Mouse (Mus musculus) CH12.LX (cell line): ENCODE measurements around the gene Pmm2. TPM values are rescaled to one million over a fixed set of nuclear protein-coding genes. Genes with fewer than 3 reads are reported as not detected.

Source experiments
- DNase-seq: peaks from one replicate; pipeline ENCODE4 v3.0.0-alpha.2; 2013; ENCODE audit errors: extremely low read depth
- H3K27ac ChIP-seq: 2 replicates; pipeline ENCODE4 v1.5.1; 2012; ENCODE audit warnings: low read depth, mild to moderate bottlenecking, control low read depth, moderate library complexity; ENCODE audit not compliant: insufficient read depth
- H3K27me3 ChIP-seq: replicated peaks from 2 replicates; pipeline ENCODE3; 2012; ENCODE audit warnings: inconsistent platforms
- H3K36me3 ChIP-seq, 2 experiments: replicated peaks in 1 of 2; 2 replicates each; pipeline versions ENCODE3 to v1.6.1; 2012; ENCODE audit warnings: inconsistent platforms in 1 of 2, low read length in 1 of 2, mild to moderate bottlenecking in 1 of 2, mixed read lengths in 1 of 2, moderate library complexity in 1 of 2; ENCODE audit not compliant: control insufficient read depth in 1 of 2, insufficient read depth in 1 of 2
- H3K4me1 ChIP-seq, 2 experiments: 2 replicates each; pipeline ENCODE4 v1.6.1; 2012; ENCODE audit warnings: inconsistent platforms in 1 of 2, moderate library complexity in 1 of 2; ENCODE audit not compliant: insufficient read depth in 2 of 2, control insufficient read depth in 1 of 2
- H3K4me2 ChIP-seq: 2 replicates; pipeline ENCODE4 v1.6.1; 2012; ENCODE audit warnings: low read depth, mild to moderate bottlenecking, control low read depth; ENCODE audit not compliant: poor library complexity, insufficient read depth, severe bottlenecking
- H3K4me3 ChIP-seq, 3 experiments: fragments of 150-350 bp in 1 of 3; sonication (generic) in 1 of 3; replicated peaks in 1 of 3; 2 replicates each; pipeline versions ENCODE3 to v1.5.1; 2011 to 2012; ENCODE audit warnings: low read depth in 2 of 3, low read length in 2 of 3, mild to moderate bottlenecking in 2 of 3, moderate library complexity in 2 of 3, control low read depth in 1 of 3, improper control_type of control experiment in 1 of 3, inconsistent platforms in 1 of 3, mixed read lengths in 1 of 3; ENCODE audit not compliant: poor library complexity in 1 of 3
- H3K79me2 ChIP-seq: replicated peaks from 2 replicates; pipeline ENCODE4 v1.6.1; 2012; ENCODE audit warnings: mild to moderate bottlenecking, moderate library complexity; ENCODE audit not compliant: control insufficient read depth, poor library complexity, insufficient read depth, severe bottlenecking; ENCODE audit errors: extremely low read depth
- H3K9ac ChIP-seq: 2 replicates; pipeline ENCODE4 v1.6.1; 2012; ENCODE audit warnings: low read depth, mild to moderate bottlenecking, control low read depth, moderate library complexity; ENCODE audit not compliant: insufficient read depth
- H3K9me3 ChIP-seq: replicated peaks from 2 replicates; pipeline ENCODE3; 2012; ENCODE audit warnings: low read length, inconsistent platforms, mixed read lengths
- BHLHE40 ChIP-seq: IDR thresholded peaks from 2 replicates; pipeline ENCODE4 v1.6.1; 2011; ENCODE audit warnings: mild to moderate bottlenecking, low read depth, low read length, improper control_type of control experiment
- CHD2 ChIP-seq: IDR thresholded peaks from 2 replicates; pipeline ENCODE4 v1.6.1; 2011; ENCODE audit warnings: low read length, improper control_type of control experiment
- CTCF ChIP-seq, 2 experiments: IDR thresholded peaks in 1 of 2; conservative IDR thresholded peaks in 1 of 2; 2 replicates each; pipeline ENCODE4 v1.5.1; 2011 to 2012; ENCODE audit warnings: low read depth in 2 of 2, low read length in 2 of 2, improper control_type of control experiment in 1 of 2, inconsistent platforms in 1 of 2, mild to moderate bottlenecking in 1 of 2, moderate library complexity in 1 of 2
- JUND ChIP-seq: conservative IDR thresholded peaks from 2 replicates; pipeline ENCODE4 v1.6.1; 2011; ENCODE audit warnings: low read depth, low read length, improper control_type of control experiment
- KAT2A ChIP-seq: IDR thresholded peaks from 2 replicates; pipeline ENCODE4 v1.6.1; 2012; ENCODE audit warnings: low read length, improper control_type of control experiment, inconsistent platforms; ENCODE audit not compliant: insufficient replicate concordance
- MAX ChIP-seq: IDR thresholded peaks from 2 replicates; pipeline ENCODE4 v1.6.1; 2011; ENCODE audit warnings: low read length, improper control_type of control experiment
- MAZ ChIP-seq: IDR thresholded peaks from 2 replicates; pipeline ENCODE4 v1.6.1; 2012; ENCODE audit warnings: low read depth, mild to moderate bottlenecking, inconsistent platforms, low read length, improper control_type of control experiment, moderate library complexity
- MEF2A ChIP-seq: IDR thresholded peaks from 2 replicates; pipeline ENCODE4 v1.6.1; 2014; ENCODE audit warnings: low read depth, mild to moderate bottlenecking, inconsistent platforms, low read length, improper control_type of control experiment, borderline replicate concordance
- MXI1 ChIP-seq: IDR thresholded peaks from 2 replicates; pipeline ENCODE4 v1.6.1; 2011; ENCODE audit warnings: mild to moderate bottlenecking, low read depth, low read length, improper control_type of control experiment
- NELFE ChIP-seq: IDR thresholded peaks from 2 replicates; pipeline ENCODE4 v1.6.1; 2011; ENCODE audit warnings: low read depth, low read length, improper control_type of control experiment
- NRF1 ChIP-seq: IDR thresholded peaks from 2 replicates; pipeline ENCODE4 v1.6.1; 2014; ENCODE audit warnings: low read depth, mild to moderate bottlenecking, inconsistent platforms, low read length, improper control_type of control experiment, moderate library complexity
- PAX5 ChIP-seq: IDR thresholded peaks from 2 replicates; pipeline ENCODE4 v1.6.1; 2012; ENCODE audit warnings: low read length, inconsistent platforms, mixed read lengths
- POLR2A ChIP-seq: IDR thresholded peaks from 2 replicates; pipeline ENCODE4 v1.6.1; 2011; ENCODE audit warnings: low read depth, mild to moderate bottlenecking, improper control_type of control experiment, low read length
- RAD21 ChIP-seq: IDR thresholded peaks from 2 replicates; pipeline ENCODE4 v1.6.1; 2011; ENCODE audit warnings: low read depth, mild to moderate bottlenecking, low read length, improper control_type of control experiment, moderate library complexity
- RCOR1 ChIP-seq: conservative IDR thresholded peaks from 2 replicates; pipeline ENCODE4 v1.6.1; 2012; ENCODE audit warnings: low read depth, mild to moderate bottlenecking, inconsistent platforms, low read length, improper control_type of control experiment
- SIN3A ChIP-seq: IDR thresholded peaks from 2 replicates; pipeline ENCODE4 v1.6.1; 2012; ENCODE audit warnings: low read length, improper control_type of control experiment, inconsistent platforms
- SMC3 ChIP-seq: IDR thresholded peaks from 2 replicates; pipeline ENCODE4 v1.6.1; 2011; ENCODE audit warnings: low read depth, low read length, improper control_type of control experiment
- TCF12 ChIP-seq: IDR thresholded peaks from 2 replicates; pipeline ENCODE4 v1.6.1; 2014; ENCODE audit warnings: low read depth, mild to moderate bottlenecking, inconsistent platforms, low read length, improper control_type of control experiment
- ZC3H11A ChIP-seq: IDR thresholded peaks from 2 replicates; pipeline ENCODE4 v1.6.1; 2012; ENCODE audit warnings: low read depth, mild to moderate bottlenecking, inconsistent platforms, low read length, improper control_type of control experiment
- ZMIZ1 ChIP-seq: IDR thresholded peaks from 2 replicates; pipeline ENCODE4 v1.6.1; 2012; ENCODE audit warnings: low read depth, mild to moderate bottlenecking, inconsistent platforms, low read length, improper control_type of control experiment
- dilution Hi-C: fragments of 300-500 bp; cut with MboI; formaldehyde crosslinking; loops from 2 replicates; pipeline ENCODE4 v1.14.3; 2020; ENCODE audit warnings: low sequenced_read_pairs; ENCODE audit not compliant: extremely low pct_unique_long_range_greater_than_20kb, extremely low pct_ligation_motif_present
- in situ Hi-C: fragments of 300-500 bp; cut with MboI; formaldehyde crosslinking; loops from 3 replicates; pipeline ENCODE4 v1.14.3; 2019; ENCODE audit warnings: low sequenced_read_pairs, low pct_ligation_motif_present, low pct_unique_long_range_greater_than_20kb, mixed read lengths
- polyA plus RNA-seq: library from polyadenylated mRNA; unstranded; fragments of >175 nt; gene quantifications from 2 replicates; pipeline ENCODE4 v1.2.1, GENCODE M21; 2012; ENCODE audit warnings: low read depth; ENCODE audit not compliant: insufficient read length
- total RNA-seq, 2 experiments: library from RNA; depleted of rRNA; stranded (reverse); fragments of 300-350 nt in 1 of 2; fragments of >200 nt in 1 of 2; gene quantifications; 2 replicates each; pipeline ENCODE4 v1.2.3; 2012 to 2014

Pmm2 gene
- total and polyA plus RNA-seq, 3 experiments = 33.1 to 69.4 (median 42.1) TPM

DNA sequence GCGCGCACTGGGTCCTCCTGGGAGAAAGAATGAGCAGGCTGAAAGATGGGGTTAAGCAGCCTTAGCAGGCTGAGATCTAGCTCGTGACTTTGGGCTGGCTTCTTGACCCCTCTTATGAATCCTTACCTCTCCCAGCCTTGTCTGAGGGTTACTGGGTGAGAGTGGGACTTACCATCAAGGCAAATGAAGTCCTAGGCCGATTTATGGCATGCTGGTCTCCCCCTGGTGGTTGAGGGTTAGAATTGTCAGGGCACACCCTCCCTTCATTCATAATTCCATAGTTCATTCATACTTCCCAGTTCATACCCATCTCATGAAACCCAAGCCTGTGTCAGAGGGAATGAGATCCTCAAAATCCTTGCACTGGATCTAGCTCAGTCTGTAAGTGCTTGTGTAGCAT is 39.3 kb downstream of the Pmm2 start:
- Histone ChIP-seq H3K27me3 (peaks cover 15% of the 10 kb centered on the region), H3K79me2 (no peaks in the 10 kb centered on the region), H3K36me3 (peaks cover 0 to 1% of the 10 kb centered on the region in 2 experiments), H3K9ac (no peak overlapping the region), H3K9me3 (no peaks in the 10 kb centered on the region), H3K4me1 (peaks cover 5 to 23% of the 10 kb centered on the region in 2 experiments; a peak in 3 of 4 replicates), H3K4me3 (no peak overlapping the region), H3K27ac (no peak overlapping the region), H3K4me2 (no peak overlapping the region)
- peak; percentile 94 for TF ChIP-seq SMC3
- peak; percentile 35; the same call in 1 of the 2 replicates for TF ChIP-seq ZC3H11A
- peak; percentile 93 to 99 for TF ChIP-seq CTCF (conservative IDR thresholded peaks at IDR 0.05 in 1 of 2, IDR thresholded peaks at IDR 0.05 in 1 of 2; ENCODE audit: low read depth in 2 of 2, low read length in 2 of 2)
- no peak for TF ChIP-seq KAT2A
- peak; percentile 67 for TF ChIP-seq RAD21
- no peak for TF ChIP-seq PAX5
- DNase-seq = peak; percentile 66
- in situ Hi-C loops = loop anchor here (5.0 kb wide), 2 partner anchors 34 to 184 kb away; no protein-coding TSS in a partner anchor
- dilution Hi-C loops = no loop called here

DNA sequence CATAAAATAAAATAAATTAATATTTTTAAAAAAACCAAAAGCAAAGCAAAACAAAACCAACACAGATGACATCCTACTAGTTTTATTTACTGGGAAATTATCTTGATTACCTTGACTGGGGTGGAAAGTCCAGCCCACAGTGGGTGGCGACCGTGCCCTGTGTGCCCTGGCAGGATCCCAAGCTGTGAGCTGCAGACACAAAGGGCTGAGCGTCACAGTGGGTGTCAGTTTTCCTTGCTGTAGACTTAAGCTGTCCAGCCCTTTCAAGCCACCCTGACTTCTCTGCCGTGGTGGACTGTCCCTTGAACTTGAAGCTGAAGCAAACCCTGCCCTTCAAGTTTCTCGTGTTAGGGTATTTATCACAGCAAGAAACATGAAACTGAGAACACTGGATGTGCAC is 40.6 kb downstream of the Pmm2 start:
- dilution Hi-C loops (no loop called here), in situ Hi-C loops (loop anchor here (5.0 kb wide), 2 partner anchors 36 to 186 kb away; no protein-coding TSS in a partner anchor)
- Histone ChIP-seq H3K4me3 (no peak overlapping the region), H3K27ac (no peak overlapping the region), H3K9me3 (no peaks in the 10 kb centered on the region), H3K4me1 (peaks cover 5 to 16% of the 10 kb centered on the region in 2 experiments; a peak in 3 of 4 replicates), H3K79me2 (no peaks in the 10 kb centered on the region), H3K4me2 (no peak overlapping the region), H3K9ac (no peak overlapping the region), H3K27me3 (peaks cover 10% of the 10 kb centered on the region), H3K36me3 (peaks cover 0 to 3% of the 10 kb centered on the region in 2 experiments)
- no peak for DNase-seq
- TF ChIP-seq BHLHE40 (no peak), MXI1 (no peak), CHD2 (no peak), RAD21 (no peak), MAZ (no peak), KAT2A (no peak), JUND (no peak), NRF1 (no peak), SMC3 (no peak), NELFE (no peak), TCF12 (no peak), RCOR1 (no peak), SIN3A (no peak), CTCF (conservative IDR thresholded peaks at IDR 0.05 in 1 of 2, IDR thresholded peaks at IDR 0.05 in 1 of 2; ENCODE audit: low read depth in 2 of 2, low read length in 2 of 2) (no peak; a peak in 1 of 4 replicates), MEF2A (no peak), ZMIZ1 (no peak), MAX (no peak), POLR2A (no peak)
